Mouse (Mus musculus): Measurements from ENCODE around the gene Dpt. TPM values are rescaled to one million over a fixed set of nuclear protein-coding genes. Genes with fewer than 3 reads are reported as not detected.

Dpt gene
- polyA plus RNA-seq, 1 experiment from 2014 or later = 61.4 TPM

DNA sequence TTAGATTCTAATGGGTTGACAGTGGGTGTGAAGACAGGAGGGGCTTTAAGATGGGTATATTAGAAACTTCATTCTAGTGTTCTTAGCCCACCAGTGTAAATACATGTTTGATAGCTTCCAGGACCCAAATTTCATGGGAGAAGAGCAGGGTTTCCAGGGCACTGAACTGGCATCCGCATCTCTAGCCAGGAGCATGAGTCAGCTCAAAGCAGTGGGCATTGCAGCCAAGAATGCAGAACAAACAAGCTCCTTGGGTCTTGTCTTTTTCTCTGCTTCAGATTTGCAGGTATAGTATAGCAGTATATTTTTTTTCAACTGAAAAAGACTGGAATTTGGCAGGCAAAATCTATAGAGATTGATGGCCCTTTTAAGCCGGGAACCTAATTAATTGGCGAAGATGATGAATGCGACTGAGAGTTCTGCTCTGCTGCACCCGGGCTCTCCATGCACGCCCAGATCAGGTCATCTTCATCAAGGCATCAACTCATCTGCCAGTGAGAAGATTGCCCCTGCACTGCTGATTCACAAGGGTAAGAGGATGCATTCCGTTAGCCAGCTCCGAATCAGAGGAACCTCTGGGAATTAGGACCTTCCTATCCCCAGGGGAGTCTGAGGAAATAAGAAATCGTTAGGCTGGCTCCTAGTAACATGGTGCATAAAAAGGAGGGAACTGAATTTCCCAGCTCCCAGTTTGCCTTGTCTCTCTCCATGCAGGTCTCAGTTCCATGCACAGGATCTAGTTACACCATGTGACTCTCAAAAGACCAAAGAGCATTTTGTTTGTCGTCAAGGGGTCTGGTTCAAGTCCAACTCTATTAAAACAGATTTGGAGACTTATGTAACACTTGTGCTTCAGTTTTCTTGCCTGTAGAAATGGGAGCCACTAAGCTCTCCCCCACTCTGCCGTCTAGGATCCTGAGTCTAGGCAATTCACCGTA lies 66.8 kb downstream of the Dpt start:
- H3K4me2 ChIP-seq (ENCODE audit: low read depth, low read length) = no peak overlapping the region
- no peaks in the 10 kb centered on the region for H3K36me3 ChIP-seq (ENCODE audit: control insufficient read depth, insufficient read depth, low read length)
- no peaks in the 10 kb centered on the region for H3K27me3 ChIP-seq (replicated peaks; ENCODE audit: control insufficient read depth, insufficient read depth, low read length)
- H3K4me3 ChIP-seq (ENCODE audit: low read depth, low read length) = no peak overlapping the region
- H3K27ac ChIP-seq (replicated peaks; ENCODE audit: low read depth, low read length) = no peak overlapping the region
- peak; percentile 10 for DNase-seq (ENCODE audit: low spot score)
- H3K4me1 ChIP-seq (ENCODE audit: control insufficient read depth, insufficient read depth, low read length) = no peaks in the 10 kb centered on the region
- ATAC-seq (ENCODE audit: low read depth) = no peak
- whole genome bisulfite sequencing = 60% methylated on average over 12 of the region's 12 CpGs
- H3K9me3 ChIP-seq (ENCODE audit: control insufficient read depth, low read length) = no peaks in the 10 kb centered on the region
- H3K9ac ChIP-seq (ENCODE audit: low read depth, low read length) = no peak overlapping the region

DNA sequence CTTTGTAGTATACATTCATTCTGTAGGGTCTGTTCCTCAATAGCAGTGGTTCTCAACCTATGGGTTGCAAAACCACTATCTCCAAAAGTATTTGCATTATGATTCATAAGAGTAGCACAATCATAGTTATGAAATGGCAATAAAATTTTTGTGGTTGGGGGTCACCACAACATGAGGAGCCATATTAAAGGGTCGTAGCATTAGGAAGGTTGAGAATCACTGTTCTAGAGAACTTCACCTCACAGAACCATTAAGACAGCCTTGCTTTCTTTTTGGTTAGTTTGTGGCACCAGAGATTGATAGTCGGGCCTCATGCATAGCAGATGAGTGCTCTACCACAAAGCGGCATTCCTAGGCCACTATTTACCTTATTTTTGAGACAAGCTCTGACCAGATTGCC lies 68.2 kb downstream of the Dpt start:
- Histone ChIP-seq H3K4me3 (ENCODE audit: low read depth, low read length) (no peak overlapping the region), H3K9ac (ENCODE audit: low read depth, low read length) (no peak overlapping the region), H3K9me3 (ENCODE audit: control insufficient read depth, low read length) (no peaks in the 10 kb centered on the region), H3K27ac (replicated peaks; ENCODE audit: low read depth, low read length) (no peak overlapping the region), H3K36me3 (ENCODE audit: control insufficient read depth, insufficient read depth, low read length) (no peaks in the 10 kb centered on the region), H3K27me3 (replicated peaks; ENCODE audit: control insufficient read depth, insufficient read depth, low read length) (no peaks in the 10 kb centered on the region), H3K4me2 (ENCODE audit: low read depth, low read length) (no peak overlapping the region), H3K4me1 (ENCODE audit: control insufficient read depth, insufficient read depth, low read length) (no peaks in the 10 kb centered on the region)
- no peak for ATAC-seq (ENCODE audit: low read depth)
- WGBS = 86% methylated on average over 3 of the region's 3 CpGs
- no peak for DNase-seq (ENCODE audit: low spot score)

DNA sequence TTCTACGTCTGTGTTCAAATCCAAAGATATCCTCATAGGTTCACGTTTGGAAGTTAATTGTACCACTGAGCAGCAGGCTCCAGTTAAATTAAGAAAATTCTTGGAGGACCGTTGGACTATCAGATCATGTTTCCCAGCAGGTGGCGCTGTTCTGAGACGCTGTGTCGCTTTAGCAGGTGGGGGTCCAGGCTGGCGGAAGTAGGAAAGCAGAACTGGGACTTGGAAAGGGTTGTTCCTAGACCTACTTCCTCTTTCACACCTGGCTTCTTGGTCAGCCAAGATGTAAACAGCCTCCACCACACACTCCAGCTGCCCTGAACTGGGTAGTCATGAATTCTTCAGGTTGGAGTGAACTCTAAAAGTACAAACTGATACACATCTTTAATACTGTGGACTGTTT lies 74.2 kb downstream of the Dpt start:
- Histone ChIP-seq H3K9ac (ENCODE audit: low read depth, low read length) (no peak overlapping the region), H3K4me2 (ENCODE audit: low read depth, low read length) (no peak overlapping the region), H3K36me3 (ENCODE audit: control insufficient read depth, insufficient read depth, low read length) (no peaks in the 10 kb centered on the region), H3K27me3 (replicated peaks; ENCODE audit: control insufficient read depth, insufficient read depth, low read length) (no peaks in the 10 kb centered on the region), H3K9me3 (ENCODE audit: control insufficient read depth, low read length) (no peaks in the 10 kb centered on the region), H3K4me3 (ENCODE audit: low read depth, low read length) (no peak overlapping the region), H3K27ac (replicated peaks; ENCODE audit: low read depth, low read length) (no peak overlapping the region), H3K4me1 (ENCODE audit: control insufficient read depth, insufficient read depth, low read length) (no peaks in the 10 kb centered on the region)
- 52% methylated on average over 7 of the region's 7 CpGs for WGBS
- DNase-seq (ENCODE audit: low spot score) (no peak), ATAC-seq (ENCODE audit: low read depth) (no peak)

Other genes starting within 250 kb of the Dpt start
- gene Xcl1, start 138.9 kb downstream of the Dpt start, polyA plus RNA-seq (2014; fragmentation: Nextera tagmentation; extraction: Ambion mirVana) = not detected in 2 replicates